Mouse (Mus musculus) liver, embryonic 15.5 days (tissue): ENCODE measurements at regions not wholly inside any gene's neighbourhood (a gene's known extent, or its start where the extent isn't known, plus 50 kb on each side); places are given as distances from the start of the nearest gene placed in this dataset.
"Not testable (repeated sequence)": the region's sequence is repeated elsewhere in the genome, so short reads cannot be mapped to it uniquely, and the experiment has no call there.

Experiments
- ATAC-seq: fragments of 200-750 bp; cut with Nextera tagmentation; 2 replicates; pipeline ENCODE4 v1.8.0; 2017; ENCODE audit warnings: moderate number of reproducible peaks, mild to moderate bottlenecking, moderate library complexity; ENCODE audit not compliant: insufficient read depth
- H3K27ac ChIP-seq: fragments of 300-500 bp; sonication (generic); replicated peaks from 2 replicates; pipeline ENCODE4 v1.5.1; 2015; ENCODE audit warnings: mild to moderate bottlenecking, inconsistent platforms
- H3K27me3 ChIP-seq: fragments of 300-500 bp; sonication (generic); 2 replicates; pipeline ENCODE4 v1.6.1; 2015; ENCODE audit warnings: mild to moderate bottlenecking, inconsistent platforms
- H3K36me3 ChIP-seq: fragments of 300-500 bp; sonication (generic); replicated peaks from 2 replicates; pipeline ENCODE4 v1.6.1; 2015; ENCODE audit warnings: moderate library complexity, mild to moderate bottlenecking, inconsistent platforms
- H3K4me1 ChIP-seq: fragments of 300-500 bp; sonication (generic); replicated peaks from 2 replicates; pipeline ENCODE4 v1.6.1; 2015; ENCODE audit warnings: inconsistent platforms
- H3K4me2 ChIP-seq: fragments of 300-500 bp; sonication (generic); 2 replicates; pipeline ENCODE4 v1.6.1; 2015; ENCODE audit warnings: moderate library complexity, mild to moderate bottlenecking, inconsistent platforms
- H3K4me3 ChIP-seq: fragments of 300-500 bp; sonication (generic); replicated peaks from 2 replicates; pipeline ENCODE4 v1.5.1; 2015; ENCODE audit warnings: mild to moderate bottlenecking, inconsistent platforms
- H3K9ac ChIP-seq: fragments of 300-500 bp; sonication (generic); 2 replicates; pipeline ENCODE4 v1.6.1; 2015; ENCODE audit warnings: moderate library complexity, mild to moderate bottlenecking, inconsistent platforms
- H3K9me3 ChIP-seq: fragments of 300-500 bp; sonication (generic); replicated peaks from 2 replicates; pipeline ENCODE4 v1.6.1; 2016; ENCODE audit warnings: inconsistent platforms
- WGBS: fragments of 180-500 bp; shearing (Covaris S2); methylation state at CpG from one replicate; pipeline ENCODE4 v1.1.7; 2015; ENCODE audit warnings: mixed read lengths; ENCODE audit not compliant: insufficient replicate concordance; 5-methylcytosine and 5-hydroxymethylcytosine counted together

DNA sequence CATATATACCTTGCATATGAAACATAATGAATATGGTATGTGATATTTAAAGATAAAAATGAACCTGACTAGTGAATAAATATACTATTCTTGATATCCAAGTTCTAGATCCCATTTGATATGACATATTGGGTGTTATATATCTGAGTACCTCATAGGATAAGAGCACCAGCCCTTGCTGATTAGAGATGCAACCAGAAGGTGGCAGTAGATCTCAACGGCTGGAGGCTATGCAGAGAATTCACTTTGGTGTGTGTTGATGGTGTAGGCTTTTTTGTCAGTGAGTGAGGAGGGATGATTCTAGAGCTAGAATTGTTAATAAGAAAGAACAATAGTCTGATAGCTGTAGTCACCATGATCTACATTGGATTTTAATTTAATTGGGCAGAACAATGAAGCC, 418.3 kb upstream of the Olfr1507 start:
- no CpG with 5 or more reads among the region's 1 CpGs for WGBS
- H3K4me1 ChIP-seq, H3K27me3 ChIP-seq, H3K4me2 ChIP-seq, H3K4me3 ChIP-seq, H3K9ac ChIP-seq, H3K9me3 ChIP-seq, ATAC-seq, H3K36me3 ChIP-seq, H3K27ac ChIP-seq: not testable (repeated sequence)

DNA sequence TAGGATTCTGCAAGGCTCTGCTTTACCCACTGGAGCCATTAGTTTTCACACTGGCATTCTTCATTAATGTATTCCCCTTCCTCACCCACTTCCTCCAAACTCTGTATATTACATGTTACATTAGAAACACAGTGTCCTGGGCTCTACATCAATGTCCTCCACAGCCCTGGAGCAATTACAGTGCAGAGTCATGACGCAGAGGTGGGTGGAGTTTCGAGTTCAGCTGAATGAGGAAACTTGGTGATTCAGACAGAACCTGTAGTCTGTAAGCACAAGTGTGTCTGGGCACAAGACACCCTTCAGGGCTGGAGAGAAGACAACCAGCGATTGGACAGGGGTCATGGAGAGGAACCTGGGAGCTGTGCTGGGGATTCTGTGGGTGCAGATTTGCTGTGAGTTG, 404.1 kb upstream of the Olfr1507 start:
- H3K9me3 ChIP-seq, H3K36me3 ChIP-seq, H3K4me3 ChIP-seq, H3K4me2 ChIP-seq, ATAC-seq, H3K4me1 ChIP-seq, H3K27me3 ChIP-seq, H3K27ac ChIP-seq, H3K9ac ChIP-seq: not testable (repeated sequence)
- WGBS = no CpG with 5 or more reads among the region's 3 CpGs

DNA sequence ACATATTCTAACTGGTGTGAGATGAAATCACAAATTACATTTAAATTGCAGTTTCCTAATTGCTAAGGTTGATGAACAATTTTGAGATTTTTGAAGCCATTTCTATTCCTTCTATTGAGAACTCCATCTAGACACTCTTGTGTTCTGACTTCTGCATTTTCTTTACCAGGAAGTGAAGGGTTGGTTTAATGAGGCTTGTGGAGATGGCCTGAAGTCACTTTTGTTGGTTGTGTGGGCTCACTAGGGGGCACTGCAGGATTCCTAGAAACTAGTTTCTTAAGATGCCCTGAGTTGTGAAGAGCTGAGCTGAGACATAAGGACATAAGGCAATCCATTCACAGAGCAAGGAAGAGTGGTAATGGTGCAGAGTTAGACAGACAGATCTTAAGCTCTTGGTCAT, 402.8 kb upstream of the Olfr1507 start:
- H3K27ac ChIP-seq, H3K27me3 ChIP-seq, H3K9me3 ChIP-seq, H3K36me3 ChIP-seq, H3K9ac ChIP-seq, H3K4me2 ChIP-seq, H3K4me1 ChIP-seq, ATAC-seq, H3K4me3 ChIP-seq: not testable (repeated sequence)

DNA sequence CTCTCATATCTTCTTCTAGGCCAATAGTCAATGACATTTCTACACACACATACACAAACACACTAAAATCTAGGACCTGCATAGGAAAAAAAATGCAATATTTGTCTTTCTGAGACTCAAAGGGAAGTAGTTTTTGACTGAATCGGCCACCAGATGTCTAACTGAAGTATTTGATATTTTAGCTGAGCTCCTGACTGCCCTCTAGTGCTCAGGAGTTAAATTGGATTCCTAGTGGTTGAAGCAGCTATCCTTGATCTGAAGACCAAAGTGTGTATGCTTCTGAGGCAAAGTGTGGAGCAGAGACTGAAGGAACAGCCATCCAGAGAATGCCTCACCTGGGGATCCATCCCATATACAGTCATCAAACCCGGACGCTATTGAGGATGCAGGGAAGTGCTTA, 384.4 kb upstream of the Olfr1507 start:
- WGBS = no CpG with 5 or more reads among the region's 3 CpGs
- not testable (repeated sequence) for H3K4me2 ChIP-seq

DNA sequence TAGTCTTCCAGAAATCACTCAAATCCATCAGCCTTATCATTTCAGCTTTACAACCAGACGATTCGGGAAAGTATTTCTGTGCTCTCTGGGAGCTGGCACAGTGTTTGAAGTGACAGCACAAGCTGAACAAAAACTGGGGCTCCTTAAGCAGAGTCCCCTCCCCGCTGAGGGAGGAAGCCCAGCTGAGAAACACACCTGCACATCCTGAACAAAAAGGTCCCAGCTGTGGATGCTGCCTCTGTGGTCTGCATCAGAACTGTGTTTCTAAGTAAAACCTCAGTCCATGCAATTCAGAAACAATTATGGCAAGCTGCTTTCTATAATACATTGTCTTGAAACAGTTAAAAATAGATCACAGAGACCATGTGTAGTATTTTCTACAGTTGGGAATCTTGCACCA, 368.3 kb upstream of the Olfr1507 start:
- H3K4me2 ChIP-seq, H3K27me3 ChIP-seq, H3K9me3 ChIP-seq, H3K9ac ChIP-seq, ATAC-seq, H3K4me3 ChIP-seq, H3K27ac ChIP-seq, H3K36me3 ChIP-seq, H3K4me1 ChIP-seq: not testable (repeated sequence)
- no CpG with 5 or more reads among the region's 3 CpGs for WGBS

More for the DNA sequence above, 384.4 kb upstream of the Olfr1507 start:
- not testable (repeated sequence) for H3K36me3 ChIP-seq, H3K9me3 ChIP-seq, H3K9ac ChIP-seq, H3K4me3 ChIP-seq, H3K27me3 ChIP-seq, H3K4me1 ChIP-seq, ATAC-seq, H3K27ac ChIP-seq

DNA sequence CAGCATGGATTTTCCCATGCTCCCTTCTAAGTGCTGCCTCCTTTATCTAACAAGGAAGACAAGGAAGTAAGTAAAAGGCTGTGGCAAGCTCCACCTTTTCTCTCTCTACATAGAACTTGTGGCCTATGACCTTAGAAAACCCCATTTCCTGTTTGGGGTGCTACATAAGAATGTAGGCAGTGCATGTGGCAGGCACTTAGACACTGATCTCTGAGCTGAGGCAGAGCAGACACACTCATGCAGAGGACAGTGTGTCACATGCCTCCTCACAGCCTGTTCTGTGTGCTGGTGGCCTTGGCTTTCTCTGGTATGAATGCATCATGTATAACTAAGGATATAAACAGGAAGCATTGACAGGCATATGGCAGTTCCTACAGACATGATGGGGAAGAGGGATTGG, 367.6 kb upstream of the Olfr1507 start:
- H3K27ac ChIP-seq, H3K4me3 ChIP-seq, H3K4me2 ChIP-seq, H3K27me3 ChIP-seq, H3K4me1 ChIP-seq, H3K36me3 ChIP-seq, ATAC-seq, H3K9me3 ChIP-seq, H3K9ac ChIP-seq: not testable (repeated sequence)

DNA sequence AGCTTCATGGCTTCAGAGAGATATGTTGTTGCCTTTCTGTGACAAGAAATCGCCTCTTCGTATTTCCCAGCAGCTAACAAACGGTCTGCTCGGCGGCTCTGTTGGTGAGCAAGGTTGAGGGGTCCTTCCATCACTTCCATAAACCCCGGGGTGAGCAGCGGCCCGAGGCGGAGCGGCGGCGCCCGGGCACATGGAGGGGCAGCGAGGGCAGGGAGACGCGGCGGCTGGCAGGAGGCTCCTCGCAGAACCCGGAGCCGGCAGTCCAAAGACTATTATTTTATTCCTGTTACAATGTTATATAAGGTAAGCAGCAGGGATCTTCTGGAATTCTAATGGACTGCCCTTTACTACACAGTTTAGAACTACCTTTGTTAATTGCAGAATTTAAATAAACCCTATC, 366.9 kb upstream of the Olfr1507 start:
- not testable (repeated sequence) for ATAC-seq, H3K36me3 ChIP-seq, H3K4me1 ChIP-seq, H3K27ac ChIP-seq, H3K9ac ChIP-seq, H3K27me3 ChIP-seq, H3K4me3 ChIP-seq, H3K4me2 ChIP-seq, H3K9me3 ChIP-seq
- 61% methylated on average over 11 of the region's 20 CpGs for WGBS

DNA sequence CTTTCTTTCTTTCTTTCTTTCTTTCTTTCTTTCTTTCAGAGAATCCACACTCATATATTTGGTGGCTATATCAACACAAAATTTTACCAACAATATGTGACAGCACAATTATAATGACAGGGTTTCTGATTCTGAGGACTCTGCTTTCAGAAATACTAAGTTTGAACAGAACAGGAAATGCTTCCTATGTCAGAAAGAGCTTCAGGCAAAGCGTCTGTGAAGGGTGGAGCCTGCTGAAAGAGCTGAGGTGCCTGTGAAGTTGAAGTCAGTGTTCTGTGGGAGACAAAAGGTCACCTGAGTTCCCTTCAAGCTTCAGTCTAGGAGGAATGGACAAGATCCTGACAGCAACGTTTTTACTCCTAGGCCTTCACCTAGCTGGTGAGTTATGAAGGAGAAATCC, 359.8 kb upstream of the Olfr1507 start:
- not testable (repeated sequence) for H3K9me3 ChIP-seq, ATAC-seq, H3K27ac ChIP-seq, H3K4me2 ChIP-seq, H3K36me3 ChIP-seq, H3K9ac ChIP-seq, H3K4me3 ChIP-seq, H3K4me1 ChIP-seq, H3K27me3 ChIP-seq
- no CpG with 5 or more reads among the region's 2 CpGs for WGBS

DNA sequence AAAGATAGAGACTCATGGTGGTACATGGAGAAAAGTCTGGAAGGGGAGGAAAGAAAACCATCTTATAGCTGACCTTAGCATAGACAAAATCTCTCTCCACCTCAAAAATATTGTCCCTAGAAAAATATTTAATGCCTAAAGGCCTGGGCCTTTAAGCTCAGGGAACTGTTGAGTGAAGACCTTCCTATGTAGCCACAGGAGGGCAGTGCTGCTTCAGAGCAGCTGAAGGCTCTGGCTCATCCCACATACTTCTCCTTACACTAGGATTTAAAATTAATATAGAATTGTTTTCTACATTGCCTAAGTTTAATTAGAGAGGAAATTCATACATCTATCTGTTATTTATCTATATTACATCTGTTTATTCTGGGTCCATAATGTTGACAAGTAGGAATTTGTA, 358.0 kb upstream of the Olfr1507 start:
- not testable (repeated sequence) for H3K27ac ChIP-seq, H3K27me3 ChIP-seq, H3K4me2 ChIP-seq, H3K9me3 ChIP-seq, ATAC-seq, H3K4me1 ChIP-seq, H3K4me3 ChIP-seq, H3K36me3 ChIP-seq, H3K9ac ChIP-seq

DNA sequence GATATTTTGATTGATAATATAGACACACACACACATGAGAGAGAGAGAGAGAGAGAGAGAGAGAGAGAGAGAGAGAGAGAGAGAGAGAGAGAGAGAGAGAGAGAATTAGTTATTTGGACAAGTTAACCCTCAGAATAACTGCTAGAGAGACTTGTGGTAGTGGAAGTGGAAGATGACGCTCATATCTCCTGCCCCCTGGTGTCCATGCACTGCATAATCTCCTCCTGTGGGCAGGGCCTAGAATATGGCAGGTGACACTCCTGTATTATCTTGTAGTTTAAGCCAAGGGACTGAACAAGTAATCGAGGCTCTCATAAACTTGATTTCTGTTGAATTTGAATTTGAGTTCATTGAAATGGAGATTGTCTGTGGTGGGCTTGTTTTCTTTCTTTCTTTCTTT, 352.4 kb upstream of the Olfr1507 start:
- not testable (repeated sequence) for H3K4me3 ChIP-seq, H3K9me3 ChIP-seq, H3K27me3 ChIP-seq, ATAC-seq, H3K27ac ChIP-seq, H3K9ac ChIP-seq, H3K36me3 ChIP-seq, H3K4me2 ChIP-seq, H3K4me1 ChIP-seq
- WGBS = no CpG with 5 or more reads among the region's 2 CpGs

DNA sequence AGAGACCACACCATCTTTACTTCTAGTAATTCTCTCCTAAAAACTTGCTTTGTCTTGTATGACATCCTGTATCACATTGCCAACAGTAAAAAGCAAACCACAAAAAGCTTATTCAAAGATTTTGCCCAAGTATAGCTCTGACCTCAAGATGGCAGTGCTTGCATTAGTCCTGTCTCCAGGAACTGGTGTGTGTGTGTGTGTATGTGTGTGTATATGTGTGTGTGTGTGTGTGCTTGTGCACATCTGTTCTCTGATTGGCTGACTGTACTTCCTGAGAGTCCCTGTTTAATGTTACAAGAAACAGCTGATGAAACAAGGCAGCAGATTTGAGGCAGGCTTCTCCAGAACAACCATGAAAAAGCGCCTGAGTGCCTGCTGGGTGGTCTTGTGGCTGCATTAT, 328.5 kb upstream of the Olfr1507 start:
- H3K9me3 ChIP-seq, H3K4me2 ChIP-seq, ATAC-seq, H3K36me3 ChIP-seq, H3K4me1 ChIP-seq, H3K27me3 ChIP-seq, H3K9ac ChIP-seq, H3K4me3 ChIP-seq, H3K27ac ChIP-seq: not testable (repeated sequence)
- WGBS = no CpG with 5 or more reads among the region's 1 CpGs

DNA sequence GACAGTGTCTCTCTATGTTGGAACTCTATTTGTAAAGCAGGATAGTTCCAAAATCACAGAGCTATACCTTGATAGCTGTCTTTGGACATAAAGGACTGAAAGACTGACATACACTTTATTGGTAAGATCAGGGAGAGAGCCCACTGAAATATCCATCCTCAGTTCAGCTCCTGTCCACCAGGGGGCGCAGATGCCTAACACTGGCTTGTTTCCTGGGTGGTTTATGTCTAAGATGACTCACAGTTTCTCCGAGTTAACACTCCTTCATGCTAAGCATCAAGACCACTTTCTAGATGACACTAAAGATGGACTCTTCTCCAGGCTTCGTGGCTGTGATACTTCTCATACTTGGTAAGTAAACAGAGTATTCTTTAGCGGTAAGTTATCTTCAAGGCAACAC, 326.1 kb upstream of the Olfr1507 start:
- not testable (repeated sequence) for ATAC-seq, H3K27me3 ChIP-seq, H3K9me3 ChIP-seq, H3K4me2 ChIP-seq, H3K4me3 ChIP-seq, H3K4me1 ChIP-seq, H3K27ac ChIP-seq, H3K9ac ChIP-seq, H3K36me3 ChIP-seq
- no CpG with 5 or more reads among the region's 4 CpGs for WGBS

DNA sequence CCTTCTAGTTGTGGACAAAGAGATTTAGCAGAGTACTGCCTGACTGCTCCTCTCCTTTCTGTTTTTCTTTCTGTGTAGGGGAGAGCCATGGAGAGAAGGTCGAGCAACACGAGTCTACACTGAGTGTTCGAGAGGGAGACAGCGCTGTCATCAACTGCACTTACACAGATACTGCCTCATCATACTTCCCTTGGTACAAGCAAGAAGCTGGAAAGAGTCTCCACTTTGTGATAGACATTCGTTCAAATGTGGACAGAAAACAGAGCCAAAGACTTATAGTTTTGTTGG, 315.5 kb upstream of the Olfr1507 start:
- not testable (repeated sequence) for H3K36me3 ChIP-seq, H3K9ac ChIP-seq, H3K27ac ChIP-seq, H3K27me3 ChIP-seq, H3K9me3 ChIP-seq, H3K4me1 ChIP-seq, H3K4me2 ChIP-seq, H3K4me3 ChIP-seq, ATAC-seq
- 77% methylated on average over 3 of the region's 5 CpGs for WGBS
